Mouse (Mus musculus): ENCODE results near the gene Dclk1. TPM values are rescaled to one million over a fixed set of nuclear protein-coding genes. Genes with fewer than 3 reads are reported as not detected.

Gene Dclk1
- polyA plus RNA-seq, 1 experiment from 2014 or later: 11.8 TPM

GRCm38 (mm10) chr3:55331694-55332093 lies 89.5 kb downstream of the Dclk1 start:
- Histone ChIP-seq H3K36me3 (ENCODE audit: control insufficient read depth, insufficient read depth, low read length) (no peaks in the 10 kb centered on the region), H3K4me3 (replicated peaks; ENCODE audit: low read length) (no peak overlapping the region), H3K27me3 (ENCODE audit: control insufficient read depth, insufficient read depth, low read length) (no peaks in the 10 kb centered on the region), H3K9me3 (replicated peaks; ENCODE audit: control insufficient read depth, low read length) (no peaks in the 10 kb centered on the region), H3K27ac (ENCODE audit: low read length) (no peak overlapping the region), H3K4me2 (ENCODE audit: low read depth, low read length) (no peak overlapping the region), H3K4me1 (ENCODE audit: control insufficient read depth, insufficient read depth, low read length) (no peaks in the 10 kb centered on the region), H3K9ac (ENCODE audit: low read length) (no peak overlapping the region)
- no peak for ATAC-seq (ENCODE audit: insufficient read depth, low FRiP score)

GRCm38 (mm10) chr3:55333511-55333910 lies 91.3 kb downstream of the Dclk1 start:
- Histone ChIP-seq H3K4me3 (replicated peaks; ENCODE audit: low read length) (no peak overlapping the region), H3K4me1 (ENCODE audit: control insufficient read depth, insufficient read depth, low read length) (no peaks in the 10 kb centered on the region), H3K36me3 (ENCODE audit: control insufficient read depth, insufficient read depth, low read length) (no peaks in the 10 kb centered on the region), H3K4me2 (ENCODE audit: low read depth, low read length) (no peak overlapping the region), H3K9ac (ENCODE audit: low read length) (no peak overlapping the region), H3K27ac (ENCODE audit: low read length) (no peak overlapping the region), H3K27me3 (ENCODE audit: control insufficient read depth, insufficient read depth, low read length) (no peaks in the 10 kb centered on the region), H3K9me3 (replicated peaks; ENCODE audit: control insufficient read depth, low read length) (no peaks in the 10 kb centered on the region)
- 76% methylated on average over 3 of the region's 3 CpGs for WGBS
- ATAC-seq (ENCODE audit: insufficient read depth, low FRiP score): no peak

DNA sequence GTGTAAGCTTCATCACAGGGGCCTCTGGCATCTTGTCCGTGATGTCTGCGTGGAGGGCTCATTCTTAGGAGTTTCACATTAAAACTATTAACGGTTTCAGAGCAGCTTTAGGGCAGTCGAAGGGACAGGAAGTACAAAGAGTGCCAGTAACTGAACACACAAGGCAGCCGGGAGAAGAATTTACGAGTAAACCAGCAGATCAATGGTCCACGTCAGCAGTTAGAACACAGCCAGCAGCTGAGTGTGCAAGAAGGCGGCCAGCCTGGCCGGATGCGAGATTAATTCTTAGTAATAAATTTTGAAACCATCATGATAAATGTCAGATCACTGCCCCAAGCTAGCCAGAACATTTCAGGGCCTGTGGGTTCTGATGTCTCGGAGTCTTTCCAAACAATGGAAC lies 94.7 kb downstream of the Dclk1 start:
- WGBS: 66% methylated on average over 11 of the region's 11 CpGs
- Histone ChIP-seq H3K36me3 (ENCODE audit: control insufficient read depth, insufficient read depth, low read length) (no peaks in the 10 kb centered on the region), H3K4me2 (ENCODE audit: low read depth, low read length) (no peak overlapping the region), H3K9me3 (replicated peaks; ENCODE audit: control insufficient read depth, low read length) (no peaks in the 10 kb centered on the region), H3K4me1 (ENCODE audit: control insufficient read depth, insufficient read depth, low read length) (no peaks in the 10 kb centered on the region), H3K9ac (ENCODE audit: low read length) (no peak overlapping the region), H3K27ac (ENCODE audit: low read length) (no peak overlapping the region), H3K4me3 (replicated peaks; ENCODE audit: low read length) (no peak overlapping the region), H3K27me3 (ENCODE audit: control insufficient read depth, insufficient read depth, low read length) (no peaks in the 10 kb centered on the region)
- ATAC-seq (ENCODE audit: insufficient read depth, low FRiP score): no peak

DNA sequence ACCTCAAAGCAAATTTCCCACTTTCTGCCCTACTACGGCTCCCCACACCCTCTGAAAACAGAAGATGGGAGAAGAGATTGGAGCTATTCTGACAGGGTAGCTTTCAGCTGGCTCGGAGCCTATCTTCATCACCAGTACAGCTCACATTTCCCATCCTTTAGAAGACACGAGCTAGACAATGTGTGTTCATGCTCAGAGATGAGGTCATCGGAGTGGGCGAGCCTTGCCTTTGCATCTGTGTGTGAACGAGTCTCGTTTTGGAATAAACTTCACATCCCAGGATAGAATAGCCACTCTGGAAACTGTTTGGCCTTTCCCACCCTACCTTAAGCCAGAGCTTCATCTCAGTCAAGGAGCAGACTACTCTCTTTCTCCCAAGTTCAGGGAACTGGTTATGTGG lies 95.5 kb downstream of the Dclk1 start:
- Histone ChIP-seq H3K27ac (ENCODE audit: low read length) (no peak overlapping the region), H3K9ac (ENCODE audit: low read length) (no peak overlapping the region), H3K9me3 (replicated peaks; ENCODE audit: control insufficient read depth, low read length) (no peaks in the 10 kb centered on the region), H3K4me1 (ENCODE audit: control insufficient read depth, insufficient read depth, low read length) (no peaks in the 10 kb centered on the region), H3K4me3 (replicated peaks; ENCODE audit: low read length) (no peak overlapping the region), H3K27me3 (ENCODE audit: control insufficient read depth, insufficient read depth, low read length) (no peaks in the 10 kb centered on the region), H3K36me3 (ENCODE audit: control insufficient read depth, insufficient read depth, low read length) (no peaks in the 10 kb centered on the region), H3K4me2 (ENCODE audit: low read depth, low read length) (no peak overlapping the region)
- no peak for ATAC-seq (ENCODE audit: insufficient read depth, low FRiP score)
- WGBS: 79% methylated on average over 7 of the region's 7 CpGs

DNA sequence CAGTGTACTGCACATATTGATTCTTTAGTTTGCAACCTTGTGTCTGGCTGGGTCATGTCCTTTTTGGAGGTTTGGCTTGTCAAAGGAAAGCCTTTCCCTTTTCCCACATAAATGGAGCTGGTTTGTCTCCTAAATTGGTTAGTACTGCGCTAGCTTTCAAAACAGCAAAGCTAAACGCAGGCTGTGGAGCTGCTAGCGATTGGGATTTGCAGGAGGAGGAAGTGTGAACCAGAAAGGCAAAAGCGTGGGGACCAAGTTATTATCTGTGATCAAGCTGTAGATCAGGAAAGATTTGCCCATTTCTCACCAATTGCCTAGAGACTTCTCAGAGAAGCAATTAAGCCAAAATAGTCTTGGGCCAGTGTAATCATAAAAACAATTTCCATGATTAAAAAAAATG lies 100.3 kb downstream of the Dclk1 start:
- no peaks in the 10 kb centered on the region for H3K4me1 ChIP-seq (ENCODE audit: control insufficient read depth, insufficient read depth, low read length)
- no peak overlapping the region for H3K4me3 ChIP-seq (replicated peaks; ENCODE audit: low read length)
- no peaks in the 10 kb centered on the region for H3K9me3 ChIP-seq (replicated peaks; ENCODE audit: control insufficient read depth, low read length)
- no peaks in the 10 kb centered on the region for H3K27me3 ChIP-seq (ENCODE audit: control insufficient read depth, insufficient read depth, low read length)
- H3K4me2 ChIP-seq (ENCODE audit: low read depth, low read length): no peak overlapping the region
- H3K9ac ChIP-seq (ENCODE audit: low read length): no peak overlapping the region
- 80% methylated on average over 4 of the region's 4 CpGs for WGBS
- no peak overlapping the region for H3K27ac ChIP-seq (ENCODE audit: low read length)
- H3K36me3 ChIP-seq (ENCODE audit: control insufficient read depth, insufficient read depth, low read length): no peaks in the 10 kb centered on the region
- no peak for ATAC-seq (ENCODE audit: insufficient read depth, low FRiP score)

- 20% methylated on average over 16 of the region's 16 CpGs for WGBS
- Histone ChIP-seq H3K9ac (ENCODE audit: low read length) (no peak overlapping the region), H3K27me3 (ENCODE audit: control insufficient read depth, insufficient read depth, low read length) (no peaks in the 10 kb centered on the region), H3K4me2 (ENCODE audit: low read depth, low read length) (no peak overlapping the region), H3K4me3 (replicated peaks; ENCODE audit: low read length) (no peak overlapping the region), H3K4me1 (ENCODE audit: control insufficient read depth, insufficient read depth, low read length) (no peaks in the 10 kb centered on the region), H3K27ac (ENCODE audit: low read length) (no peak overlapping the region), H3K9me3 (replicated peaks; ENCODE audit: control insufficient read depth, low read length) (no peaks in the 10 kb centered on the region), H3K36me3 (ENCODE audit: control insufficient read depth, insufficient read depth, low read length) (no peaks in the 10 kb centered on the region)
- ATAC-seq (ENCODE audit: insufficient read depth, low FRiP score): no peak
Observed at GRCm38 (mm10) chr3:55347371-55348025, 105.3 kb downstream of the Dclk1 start.

- no peak for ATAC-seq (ENCODE audit: insufficient read depth, low FRiP score)
- Histone ChIP-seq H3K4me1 (ENCODE audit: control insufficient read depth, insufficient read depth, low read length) (no peaks in the 10 kb centered on the region), H3K27ac (ENCODE audit: low read length) (no peak overlapping the region), H3K27me3 (ENCODE audit: control insufficient read depth, insufficient read depth, low read length) (no peaks in the 10 kb centered on the region), H3K9ac (ENCODE audit: low read length) (no peak overlapping the region), H3K36me3 (ENCODE audit: control insufficient read depth, insufficient read depth, low read length) (no peaks in the 10 kb centered on the region), H3K4me3 (replicated peaks; ENCODE audit: low read length) (no peak overlapping the region), H3K9me3 (replicated peaks; ENCODE audit: control insufficient read depth, low read length) (no peaks in the 10 kb centered on the region), H3K4me2 (ENCODE audit: low read depth, low read length) (no peak overlapping the region)
- WGBS: 90% methylated on average over 5 of the region's 5 CpGs
Observed at GRCm38 (mm10) chr3:55348026-55348390, 105.8 kb downstream of the Dclk1 start.

- 72% methylated on average over 2 of the region's 2 CpGs for WGBS
- Histone ChIP-seq H3K9ac (ENCODE audit: low read length) (no peak overlapping the region), H3K27me3 (ENCODE audit: control insufficient read depth, insufficient read depth, low read length) (no peaks in the 10 kb centered on the region), H3K4me2 (ENCODE audit: low read depth, low read length) (no peak overlapping the region), H3K4me1 (ENCODE audit: control insufficient read depth, insufficient read depth, low read length) (peaks cover 9% of the 10 kb centered on the region; the same call in 1 of the 2 replicates), H3K36me3 (ENCODE audit: control insufficient read depth, insufficient read depth, low read length) (no peaks in the 10 kb centered on the region), H3K9me3 (replicated peaks; ENCODE audit: control insufficient read depth, low read length) (no peaks in the 10 kb centered on the region), H3K4me3 (replicated peaks; ENCODE audit: low read length) (no peak overlapping the region), H3K27ac (ENCODE audit: low read length) (no peak overlapping the region)
- no peak for ATAC-seq (ENCODE audit: insufficient read depth, low FRiP score)
Observed at GRCm38 (mm10) chr3:55350194-55350593, 108.0 kb downstream of the Dclk1 start.

GRCm38 (mm10) chr3:55351281-55352052 lies 109.3 kb downstream of the Dclk1 start:
- peaks cover 9% of the 10 kb centered on the region; the same call in 1 of the 2 replicates for H3K4me1 ChIP-seq (ENCODE audit: control insufficient read depth, insufficient read depth, low read length)
- no peak overlapping the region for H3K4me3 ChIP-seq (replicated peaks; ENCODE audit: low read length)
- no peak overlapping the region for H3K4me2 ChIP-seq (ENCODE audit: low read depth, low read length)
- H3K36me3 ChIP-seq (ENCODE audit: control insufficient read depth, insufficient read depth, low read length): no peaks in the 10 kb centered on the region
- no peak overlapping the region for H3K27ac ChIP-seq (ENCODE audit: low read length)
- H3K9ac ChIP-seq (ENCODE audit: low read length): no peak overlapping the region
- H3K27me3 ChIP-seq (ENCODE audit: control insufficient read depth, insufficient read depth, low read length): no peaks in the 10 kb centered on the region
- no peak for ATAC-seq (ENCODE audit: insufficient read depth, low FRiP score)
- WGBS: 62% methylated on average over 13 of the region's 13 CpGs
- H3K9me3 ChIP-seq (replicated peaks; ENCODE audit: control insufficient read depth, low read length): no peaks in the 10 kb centered on the region
